Mouse (Mus musculus) brain, adult 10 weeks (tissue): ENCODE measurements around the gene Dock11. TPM values are rescaled to one million over a fixed set of nuclear protein-coding genes. Genes with fewer than 3 reads are reported as not detected.

Experiments used
- polyA plus RNA-seq: library from polyadenylated mRNA; stranded (reverse); fragments of 350-450 nt; fragmentation: Illumina TruSeq; extraction: RNeasy Lipid Tissue Mini Kit (QIAGEN cat#74804); gene quantifications from one replicate; pipeline ENCODE4 v1.2.3, GENCODE M21; 2015; ENCODE audit warnings: low read depth, low replicate concordance

The Dock11 gene
- polyA plus RNA-seq = 6.1 TPM

GRCm38 (mm10) chrX:35888087-35888895 lies at the start of gene Dock11:
TSS of gene Dock11 (plus strand) at chrX:35888832.

GRCm38 (mm10) chrX:36111622-36112421 lies 223.2 kb downstream of the Dock11 start, which contains the start of gene Il13ra1:
TSS of gene Il13ra1 (plus strand) at chrX:36112110.

Other genes with a start within 250 kb of the Dock11 start
- gene Il13ra1, start 223.3 kb downstream of the Dock11 start, polyA plus RNA-seq = 6.4 TPM